Mouse (Mus musculus) heart, adult 8-10 months (tissue): ENCODE data around the gene Spata5. TPM values are rescaled to one million over a fixed set of nuclear protein-coding genes. Genes with fewer than 3 reads are reported as not detected.

Source experiments
- DNase-seq: peaks from one replicate; pipeline ENCODE4 v3.0.0; 2022; ENCODE audit warnings: low spot score
- total RNA-seq, 4 experiments: library from RNA; stranded (reverse); gene quantifications; 2 replicates each; pipeline ENCODE4 v1.2.4; 2022

The Spata5 gene
- total RNA-seq, 4 experiments from 2014 or later, result 12.4 to 15.8 (median 15.4) TPM

DNA sequence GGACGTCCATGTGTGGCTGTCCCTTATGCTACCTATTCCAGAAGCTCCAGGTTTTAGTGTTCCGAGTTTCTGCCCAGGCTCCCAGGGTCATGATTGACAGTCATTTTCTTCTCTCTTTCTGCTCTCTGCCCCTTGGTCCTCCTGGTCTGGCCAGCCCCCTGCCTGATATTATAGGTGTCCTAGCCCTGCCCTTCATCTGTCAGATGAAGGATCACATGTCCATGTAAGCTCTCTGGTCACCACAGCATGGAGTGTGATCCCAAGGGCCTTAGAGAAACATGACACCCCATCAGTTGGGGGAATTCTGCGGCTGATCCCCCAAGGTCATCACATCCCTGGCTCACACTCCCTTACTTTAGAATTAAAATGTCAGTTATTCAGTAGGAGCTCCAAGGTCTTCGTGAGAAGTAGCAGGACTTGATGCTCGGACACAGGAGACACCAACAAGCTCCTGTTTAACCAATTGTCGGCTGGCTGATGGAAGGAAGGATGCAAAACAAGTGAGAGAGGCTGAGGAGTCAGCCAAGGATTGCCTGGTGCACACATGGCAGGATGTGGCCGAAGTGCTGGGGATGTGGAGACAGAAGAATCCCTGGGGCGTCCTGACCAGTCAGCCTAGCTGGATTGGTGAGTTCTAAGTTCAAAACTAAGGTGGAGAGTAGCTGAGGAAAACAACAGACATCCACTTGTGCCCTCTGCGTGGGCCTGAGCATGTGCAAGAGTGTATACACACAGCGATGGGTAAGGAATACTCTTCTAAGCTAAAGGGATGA, 195.4 kb downstream of the Spata5 start:
- no peak for DNase-seq

DNA sequence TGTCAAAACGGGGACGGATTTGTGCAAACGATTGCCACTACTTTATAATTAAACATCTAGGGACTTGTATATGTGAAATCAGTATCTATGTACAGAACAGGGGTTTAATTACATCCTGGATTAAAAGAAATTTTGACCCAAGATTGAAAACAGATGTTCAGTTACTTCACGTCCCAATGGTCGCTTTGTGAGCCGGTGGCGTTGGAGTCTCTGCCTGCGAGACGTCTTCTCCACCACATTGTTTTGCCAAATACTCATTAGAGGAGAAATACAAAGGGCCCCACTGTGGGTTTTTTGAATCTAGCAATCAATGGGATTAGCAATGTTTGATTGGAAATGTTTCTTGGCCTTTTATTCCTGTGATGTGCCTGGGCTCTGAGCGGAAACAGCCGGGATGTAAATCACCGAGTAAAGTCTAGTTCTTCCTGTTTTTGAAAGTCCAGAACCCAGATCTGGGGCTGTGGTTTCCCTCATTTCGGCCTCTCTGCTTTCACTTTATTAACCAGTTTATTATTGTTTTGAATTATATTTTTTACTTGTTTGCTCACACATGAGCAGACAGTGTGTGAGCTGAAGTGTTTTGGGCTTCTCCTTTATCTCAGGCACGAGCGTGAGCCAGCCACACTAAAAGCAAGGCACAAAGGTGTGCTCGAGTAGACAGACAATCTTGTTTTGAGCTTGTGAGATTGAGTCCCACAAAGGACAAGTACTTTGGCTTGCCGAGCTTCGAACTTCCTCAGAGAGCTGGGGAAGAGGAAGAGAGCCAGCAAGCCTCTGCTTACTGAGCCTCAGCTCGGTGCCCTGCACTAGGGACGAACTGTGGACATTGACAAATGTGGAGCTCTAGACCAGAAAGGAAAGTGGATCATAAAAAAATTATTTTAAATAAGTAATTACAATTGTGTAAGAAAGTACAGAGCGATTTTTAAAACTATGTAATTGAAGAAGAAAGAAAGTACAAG, 197.2 kb downstream of the Spata5 start:
- no peak for DNase-seq

Other genes starting within 250 kb of the Spata5 start
- not detected for gene Il21, start 187.3 kb upstream of the Spata5 start, total RNA-seq
- 1 to 10 TPM in 3 of 4 experiments, under 1 TPM in 1; 0.52 to 1.2 (median 1.1) TPM for gene Bbs12, start 107.3 kb upstream of the Spata5 start, total RNA-seq
- gene Cetn4, start 107.2 kb upstream of the Spata5 start, total RNA-seq, result 1 to 10 TPM in 1 of 4 experiments, under 1 TPM in 3; 0.52 to 1.1 (median 0.61) TPM
- 10 to 100 TPM in 2 of 4 experiments, 1 to 10 TPM in 2; 9.2 to 15.7 (median 12.1) TPM for gene Fgf2, start 71.5 kb upstream of the Spata5 start, total RNA-seq
- gene Nudt6, start 315 bp downstream of the Spata5 start, total RNA-seq, result 10 to 100 TPM; 32.4 to 40.0 (median 33.8) TPM
- 10 to 100 TPM; 14.5 to 17.3 (median 15.5) TPM for gene Spry1, start 220.1 kb downstream of the Spata5 start, total RNA-seq